Comparison of ENCODE assay signal across 10 mouse cellular contexts in the genomic region with DNA sequence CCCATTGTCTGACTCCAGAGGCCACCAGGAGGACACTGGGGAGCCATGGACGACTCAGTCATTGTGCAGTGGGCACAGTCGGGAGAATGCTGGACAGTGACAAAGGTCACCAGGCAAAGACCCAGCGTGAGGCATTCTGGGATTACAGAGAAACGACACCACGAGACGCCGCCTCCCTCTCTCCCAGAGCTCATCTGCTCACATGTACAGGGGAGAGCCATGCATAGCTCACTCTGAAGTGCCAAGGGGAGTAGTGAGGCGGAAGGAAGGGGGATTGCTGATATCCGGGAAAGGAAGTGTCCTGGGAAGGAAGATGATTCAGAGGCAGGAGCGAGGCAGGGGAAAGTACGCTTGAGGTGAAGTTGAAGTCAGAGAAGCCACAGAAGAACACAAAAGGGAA. TPM values are rescaled to one million over a fixed set of nuclear protein-coding genes. Genes with fewer than 3 reads are reported as not detected.
DNase-seq lines count a peak whose midpoint lies in the region; ATAC-seq and TF ChIP-seq lines count a peak whose summit lies in the region.
"Had no signal": no experiment of that assay in that cellular context is flagged by ENCODE, and none has a peak within 500 bp of the region (broad histone marks: within the 10 kb centered on the region; RNA-seq: fewer than 3 reads in every experiment).

No protein-coding gene starts in this region.

- 0 out of 2 replicates have a peak overlapping the region, but pooled peaks have one; percentile 7 for H3K4me3 ChIP-seq in heart, postnatal 0 days (ENCODE audit: low read depth, low read length)
- H3K4me3 ChIP-seq in megakaryocyte, embryonic 14.5 days (replicated peaks), result peak overlapping the region; percentile 84
- H3K4me3 ChIP-seq: midbrain, embryonic 10.5 days had no signal

- 50% methylated on average over 11 of the region's 11 CpGs for WGBS in heart, postnatal 0 days

- H3K4me2 ChIP-seq in heart, postnatal 0 days (ENCODE audit: low read depth, low read length), result peak overlapping the region; percentile 38

- H3K4me1 ChIP-seq in heart, postnatal 0 days (ENCODE audit: control insufficient read depth, insufficient read depth), result no peaks in the 10 kb centered on the region; the same call in 1 of the 2 replicates
- H3K4me1 ChIP-seq in megakaryocyte, embryonic 14.5 days, result peaks cover 11% of the 10 kb centered on the region

- H3K27ac ChIP-seq in heart, postnatal 0 days (ENCODE audit: low read depth), result no peak overlapping the region
- H3K27ac ChIP-seq: midbrain, embryonic 10.5 days had no signal

- H3K27me3 ChIP-seq in heart, postnatal 0 days (ENCODE audit: control insufficient read depth, insufficient read depth, low read length), result 0 out of 2 replicates have a peak, but pooled peaks cover 14% of the 10 kb centered on the region
- peaks cover 72% of the 10 kb centered on the region for H3K27me3 ChIP-seq in megakaryocyte, embryonic 14.5 days (replicated peaks)

- no peaks in the 10 kb centered on the region for H3K36me3 ChIP-seq in heart, postnatal 0 days (replicated peaks; ENCODE audit: control insufficient read depth, insufficient read depth, low read length)
- H3K36me3 ChIP-seq in megakaryocyte, embryonic 14.5 days (replicated peaks; ENCODE audit: low read length), result no peaks in the 10 kb centered on the region
- H3K36me3 ChIP-seq: midbrain, embryonic 10.5 days had no signal

- no peak for TF ChIP-seq CTCF in heart, postnatal 0 days (IDR thresholded peaks at IDR 0.05; ENCODE audit: low read depth)

- TF ChIP-seq EP300 in heart, postnatal 0 days (IDR thresholded peaks at IDR 0.05; ENCODE audit: low read depth), result no peak

- peak; percentile 62 for DNase-seq in kidney, adult 11 months
- no peak for DNase-seq in kidney, adult 18-20 months
- no peak for DNase-seq in heart, postnatal 0 days (ENCODE audit: low spot score)
- peak; percentile 55 to 78 for DNase-seq in kidney, postnatal 25 days
- no peak for DNase-seq in left cerebral cortex, postnatal 14 days (ENCODE audit: low spot score in 2 of 2)
- no peak for DNase-seq in left cerebral cortex, adult 11 months (ENCODE audit: low spot score)
- DNase-seq: cerebellum, adult 11-12 months; gastrocnemius, postnatal 10 days had no signal

- no peak overlapping the region for H3K9ac ChIP-seq in heart, postnatal 0 days (replicated peaks; ENCODE audit: low read depth, low read length)

- H3K9me3 ChIP-seq in heart, postnatal 0 days (replicated peaks; ENCODE audit: control insufficient read depth, low read length), result no peaks in the 10 kb centered on the region
- no peaks in the 10 kb centered on the region for H3K9me3 ChIP-seq in megakaryocyte, embryonic 14.5 days
- H3K9me3 ChIP-seq: midbrain, embryonic 10.5 days had no signal

- no peak for ATAC-seq in heart, postnatal 0 days (ENCODE audit: insufficient read depth, low read depth)

- intact Hi-C loops in left cerebral cortex, postnatal 14 days (cut with DNase I), result no loop called here

RNA-seq across cellular contexts. Expression of a gene that starts 26.9 kb away (rescaled TPM):
- 14.5 and 58.3 TPM in 2 replicates for total RNA-seq in heart, postnatal 0 days (2014; rRNA removed; ENCODE audit: low replicate concordance)
- 8.8 TPM in 2 replicates for polyA plus RNA-seq in heart, postnatal 0 days (2015; fragmentation: Nextera tagmentation; extraction: Ambion mirVana)
- 5.6 and 12.6 TPM in 2 replicates for polyA plus RNA-seq in megakaryocyte, embryonic 14.5 days (2012; ENCODE audit: insufficient read depth, low replicate concordance)
- 10 to 100 TPM; 66.7 to 70.6 TPM for total RNA-seq in left cerebral cortex, postnatal 14 days (2021)

Comparison
In these comparisons a context has a peak if more than half of its experiments do, and no peak if none do; other contexts are left out.
1. DNase-seq: peak in kidney, adult 11 months (single experiment) and kidney, postnatal 25 days (2 of 2); none in kidney, adult 18-20 months (single experiment), heart, postnatal 0 days (single experiment), left cerebral cortex, postnatal 14 days (0 of 2) and left cerebral cortex, adult 11 months (single experiment).